Mouse (Mus musculus) CD4-positive, CD25-positive, alpha-beta regulatory T cell, adult 2 months (primary cell): ENCODE data around the gene Pou3f4.
"Not testable (repeated sequence)": the region's sequence is repeated elsewhere in the genome, so short reads cannot be mapped to it uniquely, and the experiment has no call there.

Experiments used
- DNase-seq: peaks from one replicate; pipeline ENCODE4 v3.0.0-alpha.2; 2012; ENCODE audit warnings: low read depth, low spot score

The Pou3f4 gene

GRCm38 (mm10) chrX:110814151-110814571 lies at the start of gene Pou3f4:
Gene Pou3f4, plus strand, starts transcription at chrX:110814280.
- no peak for DNase-seq

DNA sequence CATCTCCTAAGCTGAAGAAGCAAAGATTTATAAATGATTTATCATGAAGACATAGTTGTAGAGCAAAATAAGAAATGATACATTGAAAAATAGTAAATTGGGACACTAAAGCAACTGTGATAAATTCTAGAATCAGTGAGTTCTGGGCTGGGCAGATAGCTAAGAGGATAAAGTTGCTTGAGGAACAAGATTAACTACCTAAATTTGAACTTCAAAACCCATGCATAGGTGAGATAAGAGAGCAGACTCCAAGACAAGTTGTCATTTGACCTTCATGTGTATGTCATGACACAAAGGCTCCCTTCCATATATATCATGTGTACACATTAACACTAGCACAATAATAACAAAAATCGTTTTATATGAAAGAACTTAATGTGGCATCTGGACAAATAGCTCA lies 48.1 kb upstream of the Pou3f4 start:
- no peak for DNase-seq

GRCm38 (mm10) chrX:110774807-110775206 lies 39.3 kb upstream of the Pou3f4 start:
- DNase-seq: not testable (repeated sequence)

DNA sequence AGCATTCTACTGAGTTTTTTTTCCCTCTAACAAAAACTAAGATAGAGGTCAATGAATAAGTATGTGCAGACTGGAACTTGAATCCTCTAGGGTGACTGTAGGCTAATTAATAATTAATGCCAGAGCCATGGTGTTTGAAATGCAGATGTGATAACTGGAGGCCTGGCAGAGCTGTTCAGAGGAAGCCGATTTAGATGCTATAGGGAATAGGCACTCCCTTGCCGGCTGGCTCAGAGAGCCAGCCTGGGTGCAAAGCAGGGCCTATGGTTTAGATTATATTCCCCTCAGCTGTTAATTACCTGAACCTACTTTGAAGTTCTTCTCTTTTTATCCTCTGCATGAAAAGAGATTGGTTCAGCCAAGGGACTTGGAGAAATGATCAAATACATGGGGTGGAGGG lies 11.6 kb upstream of the Pou3f4 start:
- no peak for DNase-seq

DNA sequence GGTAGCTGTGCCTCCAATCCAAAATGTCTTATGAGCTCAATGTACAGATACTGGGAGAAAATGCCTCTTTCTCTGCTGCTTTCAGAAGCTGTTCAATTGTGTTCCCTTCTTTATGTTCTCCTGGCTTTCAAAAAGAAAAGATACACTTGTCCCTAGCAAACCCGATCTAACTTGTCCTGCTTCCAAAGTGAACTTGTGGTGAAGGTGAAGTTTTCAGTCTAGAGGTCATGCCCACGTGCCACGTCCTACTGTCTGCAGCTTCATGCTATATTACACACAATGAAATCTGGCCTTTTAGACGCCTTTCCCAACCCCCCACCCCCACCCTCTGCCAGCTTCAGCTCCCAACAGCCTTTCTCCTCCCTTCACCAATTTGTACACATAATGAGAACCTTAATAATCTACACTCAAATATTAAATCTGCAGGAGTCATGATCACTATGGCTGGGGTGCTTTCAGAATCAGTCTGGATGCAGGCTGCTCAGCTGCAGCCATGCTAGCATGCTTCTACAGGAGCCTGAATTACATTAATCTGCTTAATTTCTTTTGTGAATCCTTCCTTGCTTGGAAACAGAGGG lies 4.0 kb upstream of the Pou3f4 start:
- no peak for DNase-seq

DNA sequence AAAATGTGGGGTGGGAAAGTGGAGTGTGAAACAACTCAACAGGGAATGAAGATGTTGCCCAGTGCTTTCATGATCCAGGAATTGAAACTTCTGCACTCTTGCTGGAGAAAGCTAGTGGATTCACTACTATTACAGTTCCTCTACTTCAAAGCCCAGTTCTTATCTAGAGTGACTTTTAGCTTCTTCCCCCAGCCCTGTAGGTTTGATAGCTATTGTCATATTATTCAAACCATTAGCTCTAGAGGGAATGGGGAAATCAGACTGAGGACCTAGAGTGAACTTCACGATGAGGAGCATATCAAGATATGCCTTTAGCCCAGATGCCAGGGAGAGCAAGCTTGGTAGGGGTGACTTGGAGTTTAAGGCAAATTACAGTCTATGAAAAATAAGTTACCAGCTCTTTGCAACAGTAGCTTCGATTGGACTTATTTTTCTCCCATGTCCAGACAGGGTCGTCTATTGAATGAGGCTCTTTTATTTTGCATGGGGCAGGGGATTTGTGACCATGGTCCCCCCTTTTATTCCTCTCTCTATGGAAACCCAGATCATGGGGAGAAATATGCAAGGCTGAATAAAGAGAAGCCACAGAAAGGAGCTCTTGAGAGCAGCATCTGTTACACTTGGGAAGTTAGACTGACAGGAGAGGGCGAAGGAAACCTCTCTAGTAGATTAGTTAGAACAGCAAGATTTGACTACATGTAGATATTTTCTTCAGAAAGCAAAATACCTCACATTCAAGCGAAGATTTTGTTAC lies 3.1 kb upstream of the Pou3f4 start:
- DNase-seq: no peak

DNA sequence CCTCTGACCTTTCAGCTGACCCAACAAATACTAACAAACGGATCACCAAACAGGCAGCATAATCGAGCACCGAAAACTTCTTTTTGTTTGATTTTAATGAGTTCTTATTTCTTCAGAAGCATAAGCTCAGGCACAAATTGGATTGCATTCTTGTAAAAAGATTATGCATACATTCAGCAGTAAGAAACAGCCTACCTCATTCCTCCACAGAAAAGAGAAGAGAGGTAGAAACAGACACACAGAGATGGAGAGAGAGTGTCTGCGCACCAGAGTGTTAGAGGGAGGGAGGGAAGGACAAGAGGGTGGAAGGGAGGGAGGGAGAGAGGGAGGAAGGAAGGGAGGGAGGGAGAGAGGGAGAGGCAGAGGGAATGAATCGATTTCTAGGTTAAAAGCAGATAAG lies 2.0 kb upstream of the Pou3f4 start:
- no peak for DNase-seq

- no peak for DNase-seq
Measured at GRCm38 (mm10) chrX:110813401-110813800, 679 bp upstream of the Pou3f4 start.

- DNase-seq: no peak
Measured at GRCm38 (mm10) chrX:110814592-110815548, 790 bp downstream of the Pou3f4 start.

GRCm38 (mm10) chrX:110815549-110815930 lies 1.5 kb downstream of the Pou3f4 start:
- no peak for DNase-seq

GRCm38 (mm10) chrX:110816609-110817008 lies 2.5 kb downstream of the Pou3f4 start:
- no peak for DNase-seq

DNA sequence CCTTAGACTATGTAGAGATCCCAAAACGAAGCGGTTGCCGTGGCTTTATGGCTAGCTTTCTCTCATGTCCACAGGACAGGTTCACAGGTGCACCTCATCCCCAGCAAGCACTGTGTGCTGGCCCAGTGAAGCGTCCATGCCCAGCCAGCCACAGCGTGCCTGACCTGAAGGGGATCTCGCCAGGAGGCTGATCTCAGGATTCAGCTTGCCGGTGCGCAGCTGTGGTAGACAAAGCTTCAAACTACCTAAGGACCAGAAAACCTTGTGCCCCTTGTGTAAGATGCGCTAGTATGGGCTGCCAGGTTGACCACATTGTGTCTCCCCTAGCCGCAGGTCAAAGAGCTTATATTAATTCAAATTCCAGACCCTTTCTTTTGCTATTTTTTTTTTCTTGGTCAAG lies 3.1 kb downstream of the Pou3f4 start:
- no peak for DNase-seq

DNA sequence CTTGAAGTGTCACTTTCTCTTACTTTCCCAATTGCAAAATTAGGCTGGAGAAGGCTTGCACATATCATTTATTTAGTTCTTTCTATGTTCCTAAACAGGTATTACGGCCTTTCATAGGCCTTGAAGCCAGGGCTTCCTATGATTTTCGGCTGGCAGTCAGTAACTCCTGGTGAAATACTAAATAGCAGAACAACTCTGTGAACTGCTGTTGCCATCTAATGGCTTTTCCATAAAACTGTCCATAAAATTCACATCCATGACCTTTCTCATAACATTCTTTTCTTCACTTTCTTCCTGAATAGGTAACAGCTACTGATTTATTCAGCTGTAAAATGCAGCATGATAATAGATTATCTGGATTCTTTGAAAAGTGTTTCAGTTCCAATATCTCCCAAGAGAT lies 23.4 kb downstream of the Pou3f4 start:
- DNase-seq: no peak

GRCm38 (mm10) chrX:110851300-110851699 lies 37.2 kb downstream of the Pou3f4 start:
- DNase-seq: no peak
